Mouse (Mus musculus) liver, embryonic 12.5 days (tissue): ENCODE results near the gene Auts2. TPM values are rescaled to one million over a fixed set of nuclear protein-coding genes. Genes with fewer than 3 reads are reported as not detected.
A peak's percentile ranks its signal among the peaks of the same experiment; 100 is the strongest.

Source experiments
- ATAC-seq: fragments of 200-750 bp; cut with Nextera tagmentation; 2 replicates; pipeline ENCODE4 v1.8.0; 2017; ENCODE audit warnings: moderate number of reproducible peaks, mild to moderate bottlenecking, moderate library complexity
- H3K27ac ChIP-seq: fragments of 300-500 bp; sonication (generic); 2 replicates; pipeline ENCODE4 v1.5.1; 2016; ENCODE audit warnings: mild to moderate bottlenecking
- H3K27me3 ChIP-seq: fragments of 300-500 bp; sonication (generic); replicated peaks from 2 replicates; pipeline ENCODE4 v1.6.1; 2016; ENCODE audit warnings: mild to moderate bottlenecking, moderate library complexity
- H3K36me3 ChIP-seq: fragments of 300-500 bp; sonication (generic); 2 replicates; pipeline ENCODE4 v1.6.1; 2016; ENCODE audit warnings: mild to moderate bottlenecking, moderate library complexity
- H3K4me1 ChIP-seq: fragments of 300-500 bp; sonication (generic); 2 replicates; pipeline ENCODE4 v1.6.1; 2016
- H3K4me2 ChIP-seq: fragments of 300-500 bp; sonication (generic); 2 replicates; pipeline ENCODE4 v1.6.1; 2016; ENCODE audit warnings: mild to moderate bottlenecking, moderate library complexity
- H3K4me3 ChIP-seq: fragments of 300-500 bp; sonication (generic); 2 replicates; pipeline ENCODE4 v1.5.1; 2016; ENCODE audit warnings: mild to moderate bottlenecking, moderate library complexity
- H3K9ac ChIP-seq: fragments of 300-500 bp; sonication (generic); 2 replicates; pipeline ENCODE4 v1.6.1; 2016; ENCODE audit warnings: mild to moderate bottlenecking, moderate library complexity
- H3K9me3 ChIP-seq: fragments of 300-500 bp; sonication (generic); replicated peaks from 2 replicates; pipeline ENCODE4 v1.6.1; 2016; ENCODE audit warnings: mild to moderate bottlenecking, moderate library complexity
- WGBS: fragments of 180-500 bp; shearing (Covaris S2); methylation state at CpG from one replicate; pipeline ENCODE4 v1.1.7; 2016; ENCODE audit not compliant: insufficient replicate concordance; 5-methylcytosine and 5-hydroxymethylcytosine counted together
- polyA plus RNA-seq: library from polyadenylated mRNA; unstranded; fragments of >200 nt; fragmentation: Nextera tagmentation; extraction: Ambion mirVana; gene quantifications from 2 replicates; pipeline ENCODE4 v1.2.1, GENCODE M21; 2016

The Auts2 gene
- polyA plus RNA-seq, 1 experiment from 2014 or later: 4.4 TPM

DNA sequence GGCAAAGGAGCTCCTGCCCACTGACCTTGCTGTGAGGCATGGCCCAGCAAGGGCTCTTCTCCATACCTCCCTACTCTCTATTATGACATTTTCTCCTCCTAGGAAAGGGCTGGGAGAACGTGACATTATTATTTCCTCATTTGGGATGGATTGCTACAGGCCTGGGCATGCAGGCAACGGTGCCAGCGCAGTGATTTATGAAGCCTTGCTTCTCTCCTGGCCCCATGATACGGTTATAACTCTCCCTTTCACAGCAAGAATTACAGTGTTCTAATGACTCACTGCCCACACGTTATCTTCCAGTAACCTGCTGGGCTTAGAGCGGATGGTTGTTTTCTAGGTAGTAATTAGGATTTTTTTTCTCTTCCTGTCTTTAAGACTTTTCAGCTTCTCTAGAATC lies 977.1 kb downstream of the Auts2 start:
- no peaks in the 10 kb centered on the region for H3K27me3 ChIP-seq
- H3K4me2 ChIP-seq: no peak overlapping the region
- WGBS: 61% methylated on average over 6 of the region's 6 CpGs
- ATAC-seq: no peak
- H3K4me1 ChIP-seq: no peaks in the 10 kb centered on the region
- no peak overlapping the region for H3K4me3 ChIP-seq
- H3K27ac ChIP-seq: no peak overlapping the region
- H3K36me3 ChIP-seq: no peaks in the 10 kb centered on the region
- H3K9ac ChIP-seq: no peak overlapping the region
- H3K9me3 ChIP-seq: no peaks in the 10 kb centered on the region

- WGBS: 73% methylated on average over 5 of the region's 5 CpGs
- ATAC-seq: no peak
- no peaks in the 10 kb centered on the region for H3K36me3 ChIP-seq
- no peaks in the 10 kb centered on the region for H3K9me3 ChIP-seq
- no peak overlapping the region for H3K9ac ChIP-seq
- no peak overlapping the region for H3K4me2 ChIP-seq
- no peak overlapping the region for H3K4me3 ChIP-seq
- no peaks in the 10 kb centered on the region for H3K27me3 ChIP-seq
- H3K27ac ChIP-seq: no peak overlapping the region
- no peaks in the 10 kb centered on the region for H3K4me1 ChIP-seq
These were observed 979.4 kb downstream of the Auts2 start for GRCm38 (mm10) chr5:131563630-131564252.

DNA sequence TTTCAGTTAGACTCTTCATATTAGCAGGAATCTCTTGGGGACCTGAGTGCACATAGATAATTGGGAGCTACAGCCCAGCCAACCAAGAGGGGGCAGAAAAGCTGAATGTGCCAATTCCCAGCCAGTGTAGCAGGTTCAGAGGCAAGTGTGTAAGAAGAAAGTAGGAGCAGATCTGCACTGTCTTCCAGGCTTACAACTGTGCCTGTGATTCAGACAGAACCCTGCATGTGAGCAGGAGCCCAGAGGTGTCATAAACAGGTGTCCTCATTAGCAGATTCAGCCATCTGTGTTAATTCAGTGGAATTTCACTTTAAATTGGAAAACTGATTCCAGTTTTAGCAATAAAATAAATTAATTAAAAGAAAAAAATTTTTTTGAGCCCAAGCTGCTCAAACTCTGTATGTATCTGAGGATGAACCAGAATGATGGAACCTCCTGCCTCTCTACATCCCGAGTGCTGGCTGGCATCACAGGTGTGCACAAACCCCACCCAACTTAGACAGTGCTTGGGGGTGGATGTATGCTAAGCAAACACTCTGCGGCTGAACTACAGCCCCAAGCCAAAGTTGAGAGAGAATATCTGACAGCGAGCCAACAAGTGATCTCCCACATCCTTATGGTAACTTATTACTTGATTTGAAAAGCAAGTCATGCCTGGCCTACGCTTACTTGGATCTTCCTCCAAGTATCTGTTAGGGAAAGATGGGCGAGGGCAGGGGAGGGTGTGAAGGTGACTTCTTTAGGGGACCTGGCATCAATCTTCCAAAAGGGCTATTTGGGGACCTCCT lies 982.2 kb downstream of the Auts2 start:
- H3K27ac ChIP-seq: no peak overlapping the region
- no peaks in the 10 kb centered on the region for H3K4me1 ChIP-seq
- H3K36me3 ChIP-seq: no peaks in the 10 kb centered on the region
- no peak overlapping the region for H3K9ac ChIP-seq
- no peak for ATAC-seq
- H3K4me3 ChIP-seq: no peak overlapping the region
- H3K9me3 ChIP-seq: no peaks in the 10 kb centered on the region
- H3K4me2 ChIP-seq: no peak overlapping the region
- WGBS: 69% methylated on average over 5 of the region's 5 CpGs
- H3K27me3 ChIP-seq: no peaks in the 10 kb centered on the region

- Histone ChIP-seq H3K36me3 (no peaks in the 10 kb centered on the region), H3K9ac (no peak overlapping the region), H3K9me3 (no peaks in the 10 kb centered on the region), H3K4me3 (no peak overlapping the region), H3K4me2 (no peak overlapping the region), H3K27ac (no peak overlapping the region), H3K4me1 (no peaks in the 10 kb centered on the region), H3K27me3 (no peaks in the 10 kb centered on the region)
- no peak for ATAC-seq
- WGBS: 35% methylated on average over 8 of the region's 8 CpGs
These were observed 984.6 kb downstream of the Auts2 start for GRCm38 (mm10) chr5:131558403-131559174.

DNA sequence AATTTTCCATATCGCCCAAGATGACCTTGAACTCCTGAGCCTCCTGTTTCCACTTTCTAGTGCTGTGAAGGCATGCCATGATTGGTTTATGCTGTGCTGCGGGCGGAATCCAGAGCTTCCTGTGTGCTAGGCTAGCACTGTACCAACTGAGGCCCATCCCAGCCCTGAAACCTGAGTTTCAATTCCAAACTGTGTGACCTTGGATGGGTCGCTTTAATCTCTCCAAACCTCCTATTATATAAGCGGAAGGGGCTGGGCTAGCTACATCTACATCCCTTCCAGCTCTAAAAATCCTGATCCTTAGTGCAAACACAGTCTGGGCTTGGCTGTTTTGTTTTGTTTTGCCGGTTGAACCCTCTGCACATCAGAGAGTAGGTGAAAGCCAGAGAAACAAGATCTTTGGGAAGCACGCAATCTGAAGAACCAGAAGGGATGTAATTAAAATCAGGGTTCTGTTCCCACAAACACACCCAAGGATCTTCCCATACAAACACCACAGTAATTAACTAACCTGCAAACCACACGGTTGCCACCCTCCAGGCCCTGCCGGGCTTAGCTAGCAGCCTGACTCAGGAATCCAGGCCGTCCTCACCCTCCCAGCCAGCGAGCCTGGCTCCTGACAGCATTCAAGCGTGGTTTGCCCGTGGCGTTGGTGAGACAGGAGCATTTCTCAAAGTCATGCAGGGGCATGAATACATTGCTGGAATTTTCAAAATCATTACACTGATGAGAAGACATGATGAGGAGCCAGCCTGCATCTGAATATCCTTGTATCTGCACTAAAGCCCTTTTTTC lies 985.4 kb downstream of the Auts2 start:
- Histone ChIP-seq H3K4me1 (no peaks in the 10 kb centered on the region), H3K4me2 (no peak overlapping the region), H3K9me3 (no peaks in the 10 kb centered on the region), H3K27me3 (no peaks in the 10 kb centered on the region), H3K36me3 (no peaks in the 10 kb centered on the region), H3K27ac (no peak overlapping the region), H3K9ac (no peak overlapping the region), H3K4me3 (no peak overlapping the region)
- no peak for ATAC-seq
- 69% methylated on average over 14 of the region's 14 CpGs for WGBS

- Histone ChIP-seq H3K4me1 (no peaks in the 10 kb centered on the region), H3K27ac (no peak overlapping the region), H3K9ac (no peak overlapping the region), H3K4me2 (no peak overlapping the region), H3K36me3 (no peaks in the 10 kb centered on the region), H3K27me3 (no peaks in the 10 kb centered on the region), H3K9me3 (no peaks in the 10 kb centered on the region), H3K4me3 (no peak overlapping the region)
- WGBS: 65% methylated on average over 17 of the region's 17 CpGs
- ATAC-seq: no peak
These were observed 994.1 kb downstream of the Auts2 start for GRCm38 (mm10) chr5:131548932-131549563.

GRCm38 (mm10) chr5:131547926-131548325 lies 995.2 kb downstream of the Auts2 start:
- H3K4me3 ChIP-seq: no peak overlapping the region
- H3K27ac ChIP-seq: no peak overlapping the region
- no peaks in the 10 kb centered on the region for H3K9me3 ChIP-seq
- no peaks in the 10 kb centered on the region for H3K4me1 ChIP-seq
- H3K4me2 ChIP-seq: no peak overlapping the region
- H3K27me3 ChIP-seq: no peaks in the 10 kb centered on the region
- H3K36me3 ChIP-seq: no peaks in the 10 kb centered on the region
- H3K9ac ChIP-seq: no peak overlapping the region
- ATAC-seq: no peak
- 86% methylated on average over 6 of the region's 6 CpGs for WGBS

DNA sequence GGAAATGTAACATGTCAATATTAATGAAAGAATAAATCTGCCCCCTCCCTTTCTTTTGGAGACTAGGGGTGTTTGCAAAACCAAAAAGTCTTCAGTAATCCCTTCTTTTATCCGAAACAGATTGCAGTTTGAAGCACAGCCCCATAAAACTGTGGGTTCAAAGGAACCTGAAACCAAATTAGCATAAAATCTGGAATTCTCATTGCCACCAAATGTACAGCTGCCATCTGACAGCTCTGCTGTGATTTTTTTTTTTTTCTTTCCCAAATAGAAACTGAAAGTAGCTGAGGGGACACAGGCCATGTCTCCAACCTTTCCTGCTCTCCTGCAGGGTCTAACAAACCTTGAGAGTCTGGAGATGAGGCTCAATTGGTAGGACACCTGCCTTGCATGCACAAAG lies 996.7 kb downstream of the Auts2 start:
- no peaks in the 10 kb centered on the region for H3K9me3 ChIP-seq
- H3K27ac ChIP-seq: no peak overlapping the region
- ATAC-seq: no peak
- no peak overlapping the region for H3K4me2 ChIP-seq
- H3K36me3 ChIP-seq: no peaks in the 10 kb centered on the region
- H3K4me1 ChIP-seq: no peaks in the 10 kb centered on the region
- H3K9ac ChIP-seq: no peak overlapping the region
- no peaks in the 10 kb centered on the region for H3K27me3 ChIP-seq
- H3K4me3 ChIP-seq: no peak overlapping the region
- 52% methylated on average over 1 of the region's 1 CpGs for WGBS

GRCm38 (mm10) chr5:131544381-131544780 lies 998.8 kb downstream of the Auts2 start:
- peaks cover 5% of the 10 kb centered on the region for H3K27me3 ChIP-seq
- no peaks in the 10 kb centered on the region for H3K4me1 ChIP-seq
- ATAC-seq: no peak
- H3K27ac ChIP-seq: no peak overlapping the region
- no peak overlapping the region for H3K4me3 ChIP-seq
- H3K4me2 ChIP-seq: no peak overlapping the region
- H3K36me3 ChIP-seq: no peaks in the 10 kb centered on the region
- 77% methylated on average over 7 of the region's 7 CpGs for WGBS
- H3K9ac ChIP-seq: no peak overlapping the region
- H3K9me3 ChIP-seq: no peaks in the 10 kb centered on the region

GRCm38 (mm10) chr5:131538311-131538915 lies 1004.7 kb downstream of the Auts2 start:
- H3K4me3 ChIP-seq: peak overlapping the region; percentile 58
- no peaks in the 10 kb centered on the region for H3K4me1 ChIP-seq
- peak; percentile 76 for ATAC-seq
- H3K4me2 ChIP-seq: peak overlapping the region; percentile 72
- WGBS: under 1% methylated on average over 66 of the region's 68 CpGs
- no peaks in the 10 kb centered on the region for H3K9me3 ChIP-seq
- H3K9ac ChIP-seq: peak overlapping the region; percentile 62
- H3K36me3 ChIP-seq: no peaks in the 10 kb centered on the region
- H3K27ac ChIP-seq: peak overlapping the region; percentile 58
- peaks cover 43% of the 10 kb centered on the region for H3K27me3 ChIP-seq

DNA sequence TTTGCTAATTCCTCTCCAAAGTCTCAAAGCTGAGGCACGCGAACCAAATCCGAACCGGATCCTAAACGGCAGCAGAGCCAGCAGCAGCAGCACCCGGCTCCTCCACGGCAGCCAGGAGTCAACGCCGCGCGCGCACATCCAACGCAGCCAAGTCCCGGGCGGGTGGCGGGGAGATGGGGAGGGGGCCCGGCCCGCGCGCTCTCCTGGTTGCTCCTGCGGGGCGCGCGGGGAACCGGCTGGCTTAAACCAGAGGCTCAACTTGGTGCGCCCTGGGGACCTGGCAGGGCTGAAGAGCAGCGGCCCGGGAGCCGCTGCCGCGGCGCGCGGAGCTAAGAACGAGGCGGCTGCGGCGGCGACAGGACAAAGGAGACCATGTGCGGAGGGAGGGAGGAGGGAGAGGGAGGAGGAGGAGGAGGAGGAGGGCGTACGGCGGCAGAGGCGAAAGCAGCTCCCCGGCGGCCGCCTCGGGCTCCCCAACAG lies 1005.3 kb downstream of the Auts2 start:
- peak overlapping the region; percentile 72 for H3K4me2 ChIP-seq
- WGBS: under 1% methylated on average over 40 of the region's 48 CpGs
- peak overlapping the region; percentile 58 for H3K27ac ChIP-seq
- peak overlapping the region; percentile 62 for H3K9ac ChIP-seq
- no peaks in the 10 kb centered on the region for H3K9me3 ChIP-seq
- peak overlapping the region; percentile 58 for H3K4me3 ChIP-seq
- ATAC-seq: peak; percentile 30
- H3K36me3 ChIP-seq: no peaks in the 10 kb centered on the region
- H3K27me3 ChIP-seq: peaks cover 43% of the 10 kb centered on the region
- no peaks in the 10 kb centered on the region for H3K4me1 ChIP-seq
